Mouse (Mus musculus) c-Kit-negative CD71-positive TER-119-positive erythroid progenitor cells, embryonic 14.5 days (primary cell): ENCODE results near the gene Pxylp1.

Experiments
- DNase-seq: peaks from one replicate; pipeline ENCODE4 v3.0.0-alpha.2; 2013; ENCODE audit warnings: low read depth, low spot score

Pxylp1 gene

DNA sequence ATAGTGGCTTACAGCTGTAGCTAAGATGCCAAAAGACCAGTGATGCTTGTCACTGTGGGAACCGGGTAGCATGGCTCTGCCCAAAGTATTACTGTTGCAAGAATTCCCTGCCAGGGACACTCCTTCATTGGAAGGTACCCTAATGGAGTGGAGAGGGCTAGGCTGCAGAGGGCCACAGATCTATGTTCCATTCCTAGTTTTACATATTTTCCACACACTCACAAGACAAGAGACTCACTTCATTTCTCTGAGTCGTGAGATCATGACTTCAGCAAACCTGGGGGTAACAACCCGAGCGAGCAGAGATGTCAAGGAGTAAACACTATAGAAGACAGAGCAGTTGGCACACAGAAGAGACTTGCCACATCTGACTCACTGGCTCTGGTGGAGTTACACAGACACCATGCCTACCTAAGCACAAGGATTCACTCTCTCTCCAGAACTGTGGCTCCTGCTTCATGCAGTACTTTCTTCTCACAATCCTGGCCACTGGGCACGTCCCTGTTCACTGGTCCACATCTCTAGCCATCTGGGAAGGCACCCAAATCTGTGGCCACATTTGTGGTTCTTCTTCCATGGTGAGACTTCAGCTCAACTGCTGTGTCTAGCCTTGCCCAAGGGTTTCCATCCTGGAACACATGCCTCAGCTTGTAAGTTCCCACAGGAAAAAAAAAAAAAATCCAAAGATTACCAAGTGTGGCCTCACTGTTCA lies 31.9 kb downstream of the Pxylp1 start:
- no peak for DNase-seq

DNA sequence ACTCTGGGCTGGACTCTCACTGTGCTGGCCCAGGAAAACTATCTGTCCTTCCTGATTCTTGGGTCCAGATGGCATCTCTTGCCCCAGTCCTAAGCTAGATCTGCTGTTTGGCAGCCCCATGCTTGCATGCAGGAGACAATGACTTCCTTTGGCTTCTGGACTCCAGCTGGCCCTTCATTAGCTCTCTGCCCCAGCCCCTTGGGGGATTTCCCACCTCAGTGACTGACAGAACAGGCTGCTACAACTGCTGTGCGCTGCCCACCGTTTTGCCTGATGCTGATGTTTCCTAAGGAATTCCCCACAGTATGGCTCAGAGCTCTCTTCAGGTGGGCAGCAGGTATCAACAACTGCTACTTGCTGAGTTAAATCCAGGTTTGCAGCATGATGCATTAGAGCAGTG lies 33.4 kb downstream of the Pxylp1 start:
- DNase-seq = no peak

DNA sequence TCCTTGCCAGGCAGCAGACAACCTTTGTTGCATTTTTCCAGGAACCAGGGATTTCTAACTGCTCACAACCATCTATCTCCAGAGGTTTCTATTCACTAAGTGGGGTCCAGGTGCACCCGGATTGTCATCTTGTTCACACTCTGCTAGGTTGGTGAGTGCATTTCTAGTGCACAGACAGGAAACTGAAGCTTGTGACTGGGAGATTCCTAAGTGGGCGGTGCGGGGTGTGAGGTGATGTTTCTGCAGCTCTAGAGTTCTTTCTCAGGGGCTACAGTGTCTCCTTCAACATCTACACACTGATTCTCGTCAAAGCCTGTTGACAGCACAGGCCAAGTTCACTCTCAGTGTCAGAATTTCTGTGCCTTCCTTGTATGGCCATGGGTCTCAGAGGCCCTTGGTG lies 34.6 kb downstream of the Pxylp1 start:
- DNase-seq = no peak

DNA sequence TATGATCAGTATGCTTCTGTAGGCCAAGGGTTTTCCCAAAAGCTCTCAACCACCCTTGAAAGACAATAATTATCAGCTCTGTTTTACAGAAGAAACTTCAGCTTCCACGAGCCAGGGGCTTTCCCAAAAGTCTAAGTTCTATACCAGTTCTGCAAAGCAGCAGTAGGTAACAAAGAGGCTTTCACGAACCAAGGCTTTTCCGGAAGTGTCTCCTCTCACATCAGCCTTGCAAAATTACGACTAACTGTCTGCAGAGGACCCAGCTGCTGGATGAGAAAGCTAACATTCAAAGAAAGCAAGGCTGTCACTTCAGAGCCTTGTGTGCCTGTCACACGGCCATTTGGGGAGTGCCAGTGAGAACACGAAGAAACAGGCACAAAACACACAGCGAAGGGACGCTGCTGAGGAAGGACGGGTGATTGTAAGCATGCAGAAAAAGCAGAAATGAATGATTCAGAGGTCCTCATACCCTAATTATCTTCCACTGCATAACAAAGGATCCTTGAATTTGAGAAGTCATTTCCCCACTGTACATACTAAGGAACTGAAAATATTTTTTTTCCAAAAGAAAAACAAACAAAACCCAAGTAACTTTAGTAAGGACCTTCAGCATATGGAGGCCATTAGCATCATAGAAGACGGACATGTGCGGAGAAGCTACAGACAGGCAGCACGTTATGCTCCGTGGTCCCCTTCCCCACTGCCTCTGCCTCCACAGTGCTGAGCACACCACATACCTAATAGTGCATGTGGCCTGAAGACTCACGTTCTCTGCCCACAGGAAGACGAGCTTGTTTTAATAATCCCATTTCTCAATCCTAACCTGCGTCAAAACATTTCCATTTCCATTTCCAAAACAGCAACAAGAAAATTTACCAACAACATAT lies 38.9 kb downstream of the Pxylp1 start:
- no peak for DNase-seq

DNA sequence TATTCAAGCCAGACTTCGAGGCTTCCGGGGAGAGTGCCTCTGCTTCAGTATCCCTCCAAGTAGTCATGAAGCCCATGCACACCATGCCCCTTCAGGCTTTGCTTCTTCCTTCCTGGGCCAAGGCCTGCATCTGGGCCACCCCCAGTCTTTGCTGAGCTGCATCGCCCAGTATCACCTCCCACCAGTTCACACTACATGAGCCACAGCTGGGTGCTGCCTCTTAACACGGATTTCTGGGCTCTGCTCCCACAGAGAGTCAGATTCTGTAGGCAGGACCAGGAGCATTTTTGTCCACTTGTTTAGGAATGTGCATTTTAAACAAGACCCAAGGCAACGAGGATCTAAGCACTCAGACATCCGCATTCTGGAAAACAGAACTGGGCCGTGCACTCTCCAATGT lies 40.8 kb downstream of the Pxylp1 start:
- no peak for DNase-seq

DNA sequence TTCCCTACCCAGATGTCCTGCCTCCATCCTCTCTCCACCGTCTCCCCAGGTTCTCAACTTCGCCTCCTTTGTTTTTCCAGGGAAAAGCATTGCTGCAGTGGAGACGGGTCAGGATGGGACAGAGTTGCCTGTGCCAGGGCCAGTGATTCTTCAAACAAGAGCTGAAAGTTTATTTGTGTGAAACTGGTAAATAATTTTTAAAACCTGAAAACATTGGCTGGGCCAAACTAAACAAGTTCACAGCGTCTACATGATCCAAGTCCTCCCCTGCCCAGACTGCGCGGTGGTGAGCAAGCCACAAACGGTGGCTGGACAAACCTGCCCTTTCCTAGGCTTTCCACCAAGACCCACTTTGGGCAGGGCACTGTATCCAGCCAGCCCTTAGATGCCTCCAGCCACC lies 41.4 kb downstream of the Pxylp1 start:
- DNase-seq = no peak

DNA sequence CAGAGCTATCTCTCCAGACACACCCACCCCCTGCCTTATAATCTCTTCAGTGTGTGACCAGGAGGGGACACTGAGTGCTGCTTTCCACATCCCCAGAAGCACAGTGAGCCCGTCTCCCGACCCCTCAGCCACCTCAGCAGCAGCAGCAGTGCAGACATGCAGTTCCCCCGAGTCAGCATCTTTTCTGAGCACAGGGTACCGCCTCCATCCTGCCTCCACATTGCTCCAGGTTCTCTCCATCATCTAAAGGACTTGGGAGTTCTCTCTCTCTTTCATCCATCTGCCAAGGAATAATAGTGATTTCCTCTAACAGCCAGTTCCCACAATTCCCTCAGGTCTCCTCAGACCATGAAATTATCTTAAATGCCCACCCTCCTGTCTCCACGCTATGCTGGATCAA lies 43.5 kb downstream of the Pxylp1 start:
- no peak for DNase-seq

DNA sequence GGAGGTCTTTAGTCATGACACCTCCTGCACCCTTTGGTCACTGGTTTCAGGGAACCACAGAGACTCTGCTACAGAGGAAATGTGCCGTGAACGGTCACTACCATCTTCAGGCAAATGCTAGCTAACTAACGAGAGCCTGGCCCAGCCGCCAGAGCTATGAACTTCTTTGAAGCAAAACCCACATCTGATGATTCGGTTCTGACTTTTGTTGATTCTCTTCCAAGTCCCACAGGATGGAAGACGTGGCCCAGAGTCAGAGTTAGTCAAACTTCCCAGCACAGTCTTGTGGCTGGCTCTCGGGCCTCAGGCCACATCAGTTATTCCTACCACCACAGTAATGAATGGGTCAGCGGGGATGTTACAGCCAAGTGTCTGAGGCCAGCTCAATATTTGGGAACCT lies 46.1 kb downstream of the Pxylp1 start:
- no peak for DNase-seq

DNA sequence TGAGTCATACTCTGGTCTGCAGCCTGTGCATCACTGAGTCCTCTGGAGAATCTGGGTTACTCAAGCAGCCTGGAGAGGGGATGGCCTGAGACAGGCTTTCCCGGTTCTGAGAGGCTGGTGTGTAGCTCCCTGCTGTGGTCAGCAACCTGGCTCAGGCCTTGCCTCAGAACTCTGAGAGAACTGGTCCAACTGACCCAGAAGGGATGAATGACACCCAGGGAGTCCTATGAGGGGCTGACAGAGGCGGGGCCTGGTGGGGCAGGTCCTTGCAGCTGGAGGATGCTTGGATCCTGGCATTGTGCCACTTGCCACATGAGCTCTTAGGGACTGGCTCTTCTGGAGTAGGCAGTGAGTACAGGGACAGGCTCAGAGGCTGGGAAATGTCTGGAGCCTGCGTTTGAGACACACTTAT lies 47.7 kb downstream of the Pxylp1 start:
- no peak for DNase-seq

DNA sequence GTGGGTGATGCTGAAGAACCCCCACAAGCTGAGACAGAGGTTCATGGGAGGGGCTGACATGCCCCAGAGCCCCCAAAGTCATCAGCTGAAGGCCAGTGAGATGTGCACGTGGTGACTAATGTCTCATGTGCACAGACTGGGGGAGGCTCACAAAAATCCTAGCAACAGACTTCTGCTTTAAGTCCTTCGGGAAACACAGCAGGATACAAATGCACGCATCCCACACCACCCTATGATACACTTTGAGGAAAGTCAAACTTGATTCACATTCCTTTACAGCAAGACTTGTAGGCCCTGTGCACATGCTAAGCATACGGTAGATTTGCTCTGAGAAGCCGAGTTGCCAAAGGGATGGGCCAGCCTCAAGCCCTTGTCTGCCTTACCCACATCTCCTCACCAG lies 53.1 kb downstream of the Pxylp1 start:
- no peak for DNase-seq

DNA sequence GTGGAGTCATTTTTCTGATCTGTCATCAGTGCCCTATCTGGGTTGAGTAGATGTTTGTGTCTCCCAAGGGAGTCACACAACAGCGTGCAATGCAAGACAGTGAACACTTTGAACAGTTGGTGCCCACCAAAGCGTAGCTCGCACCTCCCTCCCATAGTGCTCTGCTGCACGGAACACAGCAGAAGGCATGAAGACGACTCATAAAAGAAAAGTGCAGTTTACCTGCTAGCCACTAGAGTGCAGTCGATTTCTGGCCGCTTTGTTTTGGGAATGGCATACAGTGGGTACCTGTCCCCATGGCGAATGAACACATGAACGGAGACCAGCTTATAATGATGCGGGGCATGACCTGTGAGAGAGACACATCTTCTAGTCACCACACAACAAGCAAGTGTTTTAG lies 53.6 kb downstream of the Pxylp1 start:
- no peak for DNase-seq

DNA sequence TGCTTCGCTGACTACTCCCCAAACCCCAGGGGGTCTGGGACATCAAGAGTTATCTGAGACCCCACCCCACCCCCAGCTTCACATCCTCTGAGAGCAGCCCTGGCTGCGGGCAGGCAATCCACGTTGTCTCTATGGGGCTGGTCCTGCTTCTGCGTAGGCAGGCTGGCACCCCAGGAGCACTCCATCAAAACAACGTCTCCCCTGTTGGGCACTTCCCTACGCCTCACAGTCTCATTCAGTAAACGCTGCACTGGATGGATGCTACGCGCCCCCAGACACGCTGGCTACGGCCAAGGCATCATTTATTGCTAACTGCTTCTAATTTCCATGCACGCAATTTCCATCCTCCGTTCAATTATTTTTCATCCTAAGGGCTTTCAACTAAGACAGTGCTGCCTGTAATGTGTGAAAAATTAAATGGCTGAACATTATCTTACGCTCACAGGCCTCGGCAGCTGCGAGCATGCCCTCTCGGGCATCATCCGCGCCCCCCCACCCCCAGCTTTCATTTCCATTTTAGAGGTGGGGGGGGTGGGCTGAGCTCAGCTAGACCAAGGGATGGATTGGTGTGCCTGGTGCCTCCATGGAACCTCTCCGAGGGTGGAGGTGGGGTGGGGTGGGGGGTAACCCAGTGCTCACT lies 54.6 kb downstream of the Pxylp1 start:
- no peak for DNase-seq

DNA sequence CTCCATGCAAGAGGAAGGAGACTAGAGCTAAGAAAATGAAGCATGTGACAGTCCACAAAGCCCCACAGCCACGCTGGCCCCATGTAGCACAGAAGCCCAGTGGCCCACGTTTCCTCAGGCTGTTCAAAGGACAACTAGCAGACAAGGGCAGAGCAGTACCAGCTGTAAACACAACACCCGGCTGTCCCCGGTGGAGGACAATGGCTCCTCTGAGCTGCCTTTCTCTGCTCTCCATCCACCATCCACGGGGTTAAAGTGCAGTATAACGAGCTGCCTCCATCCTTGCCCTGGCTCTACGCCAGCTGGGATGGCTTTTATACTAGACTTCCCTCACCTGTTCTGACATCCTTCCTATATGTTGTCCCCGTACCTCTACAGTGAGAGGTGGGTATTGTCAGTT lies 55.5 kb downstream of the Pxylp1 start:
- no peak for DNase-seq

DNA sequence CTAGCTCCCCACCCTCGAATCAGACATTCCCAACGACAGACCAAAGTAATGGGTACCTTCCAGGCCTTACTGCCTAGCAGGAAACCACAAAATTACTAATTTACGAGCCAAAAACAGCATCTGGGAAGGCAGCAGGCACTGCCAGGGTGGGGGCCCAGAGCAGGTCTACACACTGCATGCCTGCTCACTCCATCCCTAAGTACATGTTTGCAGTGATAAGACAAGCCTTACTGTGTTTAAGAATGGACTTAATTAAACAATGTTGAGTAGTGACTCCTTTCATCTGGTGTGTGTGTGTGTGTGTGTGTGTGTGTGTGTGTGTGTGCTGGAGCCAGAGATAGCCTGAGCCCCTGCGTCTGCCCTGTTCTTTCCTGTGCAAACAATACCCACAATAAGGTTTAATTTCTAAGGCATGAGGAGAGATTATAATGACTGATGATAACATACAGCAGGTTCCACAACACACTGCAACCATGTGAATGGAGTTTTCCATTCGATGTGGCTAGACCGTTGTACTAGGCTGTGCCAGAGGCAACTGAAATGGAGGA lies 57.0 kb downstream of the Pxylp1 start:
- no peak for DNase-seq

DNA sequence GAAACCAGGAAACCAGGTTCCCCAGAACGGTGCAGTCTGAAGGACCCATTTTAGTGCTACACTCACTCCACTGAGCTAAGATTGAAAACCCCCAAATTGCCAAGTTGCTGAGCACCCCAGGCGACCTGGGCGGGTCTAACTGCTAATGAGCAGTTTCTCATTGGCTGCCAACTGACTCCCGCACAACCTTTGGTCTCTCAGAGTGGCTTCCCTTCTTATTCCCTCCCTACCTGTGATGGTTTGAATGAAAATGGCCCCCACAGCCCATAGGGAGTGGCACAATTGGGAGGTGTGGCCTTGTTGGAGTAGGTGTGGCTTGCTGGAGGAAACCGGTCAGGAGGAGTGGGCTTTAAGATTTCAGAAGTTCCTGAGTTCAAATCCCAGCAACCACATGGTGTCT lies 58.9 kb downstream of the Pxylp1 start:
- DNase-seq = no peak

DNA sequence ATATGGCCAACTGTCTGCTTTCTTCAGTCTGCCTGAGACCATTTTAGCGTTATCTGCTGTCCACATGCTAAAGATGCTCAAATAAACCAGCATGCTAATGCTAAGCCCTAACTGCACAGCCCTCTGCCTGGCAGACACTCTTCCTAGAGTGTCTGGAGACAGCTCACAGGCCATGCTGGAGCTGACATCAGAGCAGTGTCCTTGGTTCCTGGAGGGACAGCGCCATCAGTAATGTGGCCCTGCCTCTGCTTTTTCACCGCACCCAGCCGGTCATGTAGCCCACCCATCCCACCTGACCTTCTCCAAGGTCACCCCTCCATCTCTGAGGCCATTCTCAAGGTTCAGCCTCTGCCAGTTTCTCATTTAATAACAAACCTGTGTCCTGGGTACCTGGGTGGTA lies 60.0 kb downstream of the Pxylp1 start:
- DNase-seq = no peak

DNA sequence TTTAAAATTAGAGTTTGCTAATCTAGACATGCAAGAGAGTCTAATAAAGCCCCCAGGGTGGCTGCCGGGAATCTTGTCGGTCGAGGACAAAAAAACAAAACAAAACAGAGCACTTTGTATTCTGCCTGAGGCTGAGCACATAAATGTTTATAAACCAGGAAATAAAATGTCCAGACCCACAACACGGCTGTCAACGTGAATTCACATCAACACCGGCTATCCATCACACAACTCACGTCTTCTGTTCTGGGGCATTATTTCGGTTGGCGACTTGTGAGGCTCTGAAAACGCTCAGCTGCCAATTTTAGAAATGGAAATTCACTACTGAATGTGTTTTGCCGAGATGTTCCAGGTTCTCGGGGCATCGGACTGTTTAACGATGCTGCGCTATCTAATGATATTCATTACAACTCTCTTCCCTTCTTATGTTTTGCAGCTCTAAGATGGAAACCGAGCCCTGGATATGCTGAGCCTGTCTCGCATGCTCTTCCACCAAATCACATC lies 61.6 kb downstream of the Pxylp1 start:
- DNase-seq = no peak

DNA sequence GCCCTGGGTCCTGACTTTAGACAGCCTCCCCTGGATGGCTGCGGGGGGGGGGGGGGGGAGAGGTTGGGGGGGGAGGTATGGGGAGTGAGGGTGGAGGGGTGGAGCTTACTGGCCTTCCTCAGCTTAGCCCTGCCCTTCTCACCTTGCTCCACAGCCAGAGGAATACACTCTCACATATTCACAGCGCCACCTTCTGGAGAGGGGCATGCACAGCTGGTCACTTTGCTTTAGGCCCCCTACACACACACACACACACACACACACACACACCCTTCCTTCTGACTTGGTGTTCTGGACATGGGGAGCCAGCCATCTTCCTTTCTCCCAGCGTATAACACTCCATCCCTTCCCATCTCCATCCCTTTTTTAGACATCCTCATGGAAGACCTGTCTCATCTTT lies 62.8 kb downstream of the Pxylp1 start:
- DNase-seq = no peak

DNA sequence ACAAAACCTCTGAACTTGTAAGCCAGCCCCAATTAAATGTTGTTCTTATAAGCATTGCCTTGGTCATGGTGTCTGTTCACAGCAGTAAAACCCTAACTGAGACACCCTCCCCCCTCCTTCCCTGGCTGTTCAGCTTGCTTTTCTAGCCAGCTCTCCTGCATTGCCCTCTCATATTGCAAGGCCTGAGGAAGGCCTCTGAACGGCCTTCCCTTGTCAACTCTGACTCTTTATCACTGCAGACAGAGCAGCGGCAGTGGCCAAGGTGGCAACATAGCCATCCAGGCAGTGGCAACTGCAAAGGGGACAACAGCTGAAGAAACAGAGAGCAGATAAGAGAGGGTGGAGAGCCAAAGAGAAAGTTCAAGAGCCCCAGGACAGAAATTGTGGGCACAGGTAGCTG lies 64.4 kb downstream of the Pxylp1 start:
- no peak for DNase-seq

DNA sequence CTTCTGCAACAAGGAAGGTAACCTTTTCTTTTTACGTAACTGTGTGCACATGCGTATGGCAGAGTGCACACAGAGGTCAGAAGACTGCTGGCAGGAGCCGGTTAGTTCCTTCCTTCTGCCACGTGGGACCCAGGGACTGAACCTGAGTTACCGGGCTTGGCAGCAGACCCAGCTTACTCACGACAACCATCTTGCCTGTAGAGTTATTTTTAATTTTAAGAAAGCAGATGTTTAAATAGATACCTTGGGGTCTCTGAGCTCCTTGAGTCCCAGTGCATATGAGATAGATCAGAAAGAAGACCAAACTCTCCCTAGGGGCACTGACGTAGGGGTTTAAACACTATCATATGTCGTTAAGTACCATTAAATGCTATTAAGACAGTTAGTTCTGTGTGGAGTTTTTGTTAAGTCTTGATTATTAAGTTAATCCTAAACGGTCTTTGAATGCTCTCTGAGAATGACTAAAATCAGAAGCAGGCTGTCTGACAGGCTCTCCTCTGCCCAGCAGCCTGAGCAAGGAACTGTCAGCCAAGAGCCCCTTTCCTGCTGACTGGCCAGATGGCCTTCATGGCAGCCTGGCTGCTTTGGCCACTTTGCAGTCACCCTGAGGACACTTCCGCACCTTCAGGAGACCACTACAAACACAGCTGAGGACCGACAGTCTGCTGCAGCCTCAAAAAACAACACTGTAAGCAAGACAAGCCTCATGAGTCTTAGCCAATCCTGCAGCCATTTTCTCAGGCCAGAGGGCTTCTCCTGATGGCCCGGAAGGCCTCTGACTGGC lies 65.3 kb downstream of the Pxylp1 start:
- DNase-seq = no peak

DNA sequence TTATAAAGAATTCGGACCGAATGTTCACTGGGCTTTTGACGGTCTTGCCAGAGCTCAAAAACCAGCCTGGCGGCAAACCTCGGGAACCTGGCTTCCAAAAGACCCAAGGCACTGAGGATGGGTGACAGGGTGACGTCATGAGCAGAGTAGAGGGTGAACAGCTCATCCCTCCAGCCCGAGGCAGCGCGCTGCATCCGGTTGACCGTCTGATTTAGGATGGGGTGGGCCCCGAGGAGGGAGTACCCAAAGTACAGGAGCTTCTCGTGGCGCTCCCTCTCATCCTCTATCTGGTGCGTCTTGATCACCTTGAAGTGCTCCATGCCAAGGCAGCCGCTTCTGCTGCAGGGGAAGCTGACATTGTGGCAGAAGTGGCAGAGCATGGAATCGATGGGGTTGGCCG lies 67.6 kb downstream of the Pxylp1 start:
- DNase-seq = no peak
